Mouse (Mus musculus) lung, embryonic 14.5 days (tissue): Measurements from ENCODE around the gene Rgma. TPM values are rescaled to one million over a fixed set of nuclear protein-coding genes. Genes with fewer than 3 reads are reported as not detected.

ENCODE experiments used
- ATAC-seq: fragments of 200-750 bp; cut with Nextera tagmentation; 2 replicates; pipeline ENCODE4 v1.8.0; 2017; ENCODE audit warnings: mild to moderate bottlenecking, moderate TSS enrichment, moderate library complexity; ENCODE audit not compliant: insufficient read depth
- DNase-seq: peaks from one replicate; pipeline ENCODE4 v3.0.0-alpha.2; 2015
- H3K27ac ChIP-seq: fragments of 300-500 bp; sonication (generic); 2 replicates; pipeline ENCODE4 v1.5.1; 2014; ENCODE audit warnings: low read depth, mild to moderate bottlenecking, moderate library complexity
- H3K27me3 ChIP-seq: fragments of 300-500 bp; sonication (generic); 2 replicates; pipeline ENCODE4 v1.6.1; 2014; ENCODE audit warnings: low read length, control low read depth; ENCODE audit not compliant: insufficient read depth
- H3K36me3 ChIP-seq: fragments of 300-500 bp; sonication (generic); 2 replicates; pipeline ENCODE4 v1.6.1; 2014; ENCODE audit warnings: control low read depth; ENCODE audit not compliant: insufficient read depth
- H3K4me1 ChIP-seq: fragments of 300-500 bp; sonication (generic); 2 replicates; pipeline ENCODE4 v1.6.1; 2014; ENCODE audit warnings: antibody characterized with exemption, control low read depth; ENCODE audit not compliant: insufficient read depth
- H3K4me2 ChIP-seq: fragments of 300-500 bp; sonication (generic); 2 replicates; pipeline ENCODE4 v1.6.1; 2014; ENCODE audit warnings: mild to moderate bottlenecking
- H3K4me3 ChIP-seq: fragments of 300-500 bp; sonication (generic); 2 replicates; pipeline ENCODE4 v1.5.1; 2014; ENCODE audit warnings: low read depth, low read length
- H3K9ac ChIP-seq: fragments of 300-500 bp; sonication (generic); 2 replicates; pipeline ENCODE4 v1.6.1; 2014
- H3K9me3 ChIP-seq: fragments of 300-500 bp; sonication (generic); 2 replicates; pipeline ENCODE4 v1.6.1; 2016; ENCODE audit warnings: low read depth, low read length, control low read depth
- CTCF ChIP-seq: IDR thresholded peaks from 2 replicates; pipeline ENCODE4 v1.5.1; 2016; ENCODE audit warnings: antibody characterized with exemption, low read depth
- WGBS: fragments of 180-500 bp; shearing (Covaris S2); extraction: QIAGEN DNeasy Blood & Tissue Kit; methylation state at CpG from one replicate; pipeline ENCODE4 v1.1.7; 2014; 5-methylcytosine and 5-hydroxymethylcytosine counted together
- polyA plus RNA-seq: library from polyadenylated mRNA; unstranded; fragments of >200 nt; fragmentation: Nextera tagmentation; extraction: Ambion mirVana; gene quantifications from 2 replicates; pipeline ENCODE4 v1.2.1, GENCODE M21; 2014

Rgma gene
- polyA plus RNA-seq, 1 experiment from 2014 or later: 22.8 TPM

DNA sequence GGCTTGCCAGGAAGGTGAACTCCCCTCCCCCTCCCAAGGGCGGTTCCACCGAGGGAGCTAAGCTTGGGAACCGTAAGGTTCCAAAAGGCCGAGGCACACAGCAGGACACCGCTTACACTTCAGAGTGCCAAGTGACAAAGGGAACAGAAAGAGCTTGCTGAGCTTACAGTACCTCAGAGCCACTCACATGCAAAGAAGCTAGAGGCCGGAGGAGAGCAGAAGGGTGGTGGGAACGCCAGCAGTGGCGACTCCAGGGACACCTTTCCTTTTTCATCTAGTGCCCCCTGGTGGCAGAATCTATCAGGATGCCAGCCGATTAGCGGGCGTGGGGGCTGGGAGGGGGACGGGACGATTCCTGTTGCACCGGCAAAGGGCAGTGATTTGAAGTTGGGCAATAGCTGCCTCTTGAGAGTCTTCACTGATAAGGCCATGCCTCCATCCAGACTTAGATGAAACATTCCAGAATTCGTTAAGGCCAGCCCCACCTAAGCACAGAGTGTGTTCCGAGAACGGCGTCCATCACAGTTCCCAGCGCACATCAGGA lies 24.3 kb downstream of the Rgma start:
- Histone ChIP-seq H3K4me1 (peaks cover 24% of the 10 kb centered on the region), H3K36me3 (peaks cover 20% of the 10 kb centered on the region), H3K4me3 (peak overlapping the region; percentile 24), H3K27ac (peak overlapping the region; percentile 40; the same call in 1 of the 2 replicates), H3K27me3 (no peaks in the 10 kb centered on the region), H3K4me2 (peak overlapping the region; percentile 58), H3K9me3 (no peaks in the 10 kb centered on the region), H3K9ac (no peak overlapping the region)
- ATAC-seq (peak; percentile 75), DNase-seq (peak; percentile 94)
- TF ChIP-seq CTCF: peak; percentile 88
- WGBS: 3% methylated on average over 19 of the region's 19 CpGs

DNA sequence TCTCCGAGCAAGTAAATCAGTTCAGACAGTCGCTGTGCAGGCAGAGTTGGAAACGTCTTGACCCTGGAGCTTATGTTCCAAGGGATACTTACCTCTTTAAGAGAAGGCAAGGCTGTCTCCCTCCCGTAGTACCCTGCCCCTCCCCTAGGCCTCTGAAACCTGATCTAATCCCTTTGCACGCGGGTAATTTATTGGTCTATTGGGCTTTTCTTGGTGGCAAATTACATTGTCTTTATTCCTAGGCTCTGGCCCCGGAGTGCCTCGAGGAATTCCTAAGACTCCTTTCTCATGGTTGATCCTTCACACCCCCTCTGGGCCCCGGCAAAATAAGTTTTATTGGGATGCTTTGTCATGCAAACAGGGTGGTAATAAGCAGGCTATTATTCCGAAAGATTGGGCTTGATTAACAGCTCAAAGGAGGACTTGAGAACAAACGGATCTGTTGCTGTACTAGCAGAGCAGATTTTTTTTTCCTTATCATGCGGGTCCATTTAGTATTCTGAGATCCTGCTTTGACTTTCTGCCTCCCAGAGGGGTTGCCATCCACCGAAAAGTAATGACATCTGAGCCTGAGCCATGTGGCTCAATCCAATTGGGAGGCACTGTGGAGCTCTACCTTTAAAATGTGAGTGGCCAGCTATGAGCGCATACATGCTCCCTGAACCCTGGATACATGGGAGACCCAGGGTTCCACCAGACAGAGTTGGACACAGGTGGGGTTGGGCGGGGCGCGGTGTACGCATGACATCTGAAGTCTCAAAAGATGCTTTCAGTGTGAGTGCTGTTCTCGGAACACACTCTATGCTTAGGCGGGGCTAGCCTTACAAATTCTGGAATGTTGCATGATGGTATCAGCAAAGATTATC lies 25.0 kb downstream of the Rgma start:
- Histone ChIP-seq H3K36me3 (peaks cover 24% of the 10 kb centered on the region), H3K4me1 (peaks cover 24% of the 10 kb centered on the region), H3K9ac (no peak overlapping the region), H3K4me3 (peak overlapping the region; percentile 24), H3K27me3 (no peaks in the 10 kb centered on the region), H3K4me2 (peak overlapping the region; percentile 58), H3K9me3 (no peaks in the 10 kb centered on the region), H3K27ac (no peak overlapping the region)
- WGBS: 28% methylated on average over 20 of the region's 20 CpGs
- DNase-seq (no peak), ATAC-seq (peak; percentile 29; the same call in 1 of the 2 replicates)
- no peak for TF ChIP-seq CTCF

DNA sequence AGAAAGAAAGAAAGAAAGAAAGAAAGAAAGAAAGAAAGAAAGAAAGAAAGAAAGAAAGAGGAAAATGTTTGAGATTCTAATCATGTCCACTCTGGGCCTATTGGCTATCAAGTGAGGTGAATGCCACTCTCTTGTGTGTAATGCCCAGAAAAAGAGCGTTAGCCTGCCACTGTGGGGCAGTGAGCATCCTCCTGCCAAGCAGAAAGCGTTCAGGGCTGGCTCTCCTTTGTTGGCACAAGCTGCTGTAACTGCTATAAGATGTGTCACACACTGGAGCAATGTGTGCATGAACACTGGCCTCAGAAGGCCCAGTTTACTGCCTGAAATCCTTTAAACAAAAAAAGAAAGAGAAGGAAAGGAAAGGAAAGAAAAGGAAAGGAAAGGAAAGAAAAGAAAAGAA lies 26.8 kb downstream of the Rgma start:
- no peak for TF ChIP-seq CTCF

DNA sequence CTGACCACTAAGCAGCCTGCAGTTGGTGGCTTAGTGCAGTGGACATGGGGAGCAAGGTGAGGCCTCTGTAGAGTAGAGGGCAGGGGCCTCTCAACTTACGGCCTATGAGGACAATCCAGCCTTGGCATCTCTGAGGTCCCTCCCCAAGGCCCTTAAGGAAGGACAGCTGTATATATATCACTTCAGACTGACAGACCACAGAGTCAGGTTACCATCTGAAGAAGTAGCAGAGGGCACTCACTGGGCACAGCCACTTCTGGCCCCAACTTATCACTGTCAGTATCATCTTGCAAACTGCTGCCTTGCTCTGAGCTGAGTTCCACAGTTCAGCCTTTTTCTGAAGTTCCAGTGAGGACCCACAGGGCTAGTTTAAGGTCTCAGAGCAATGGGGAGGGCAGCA lies 27.4 kb downstream of the Rgma start:
- Histone ChIP-seq H3K27me3 (no peaks in the 10 kb centered on the region), H3K27ac (no peak overlapping the region), H3K4me3 (no peak overlapping the region), H3K4me2 (no peak overlapping the region), H3K9me3 (no peaks in the 10 kb centered on the region; the same call in 1 of the 2 replicates), H3K4me1 (peaks cover 18% of the 10 kb centered on the region), H3K9ac (no peak overlapping the region), H3K36me3 (peaks cover 39% of the 10 kb centered on the region)
- 82% methylated on average over 1 of the region's 1 CpGs for WGBS
- DNase-seq (no peak), ATAC-seq (no peak)
- TF ChIP-seq CTCF: no peak

More for the DNA sequence above, 26.8 kb downstream of the Rgma start:
- DNase-seq: no peak
- Histone ChIP-seq H3K9ac (no peak overlapping the region), H3K27me3 (no peaks in the 10 kb centered on the region), H3K4me3 (no peak overlapping the region), H3K4me1 (peaks cover 20% of the 10 kb centered on the region), H3K4me2 (no peak overlapping the region), H3K27ac (no peak overlapping the region), H3K9me3 (no peaks in the 10 kb centered on the region; the same call in 1 of the 2 replicates), H3K36me3 (peaks cover 39% of the 10 kb centered on the region)
- 39% methylated on average over 2 of the region's 2 CpGs for WGBS
- ATAC-seq: no peak

DNA sequence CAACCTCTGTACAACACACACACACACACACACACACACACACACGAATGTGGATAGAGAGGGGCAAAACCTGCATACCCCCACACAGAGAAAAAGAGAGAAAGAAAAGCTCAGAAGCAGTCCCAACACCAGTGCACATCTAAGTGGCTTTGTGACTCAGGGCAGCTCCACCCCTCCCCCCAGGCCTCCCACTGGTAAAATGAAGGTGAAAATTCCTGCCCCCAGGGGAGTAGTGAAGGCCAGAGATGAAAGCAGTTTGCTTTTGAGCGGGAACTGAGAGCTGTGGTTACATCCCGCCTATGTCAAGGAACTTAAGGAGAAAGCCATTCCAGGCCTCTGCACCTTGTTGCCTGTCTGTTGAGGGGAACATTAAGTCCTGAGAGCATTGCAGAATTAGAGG lies 28.2 kb downstream of the Rgma start:
- WGBS: 31% methylated on average over 3 of the region's 3 CpGs
- Histone ChIP-seq H3K4me3 (no peak overlapping the region), H3K9me3 (no peaks in the 10 kb centered on the region; the same call in 1 of the 2 replicates), H3K27me3 (no peaks in the 10 kb centered on the region), H3K9ac (no peak overlapping the region), H3K4me2 (no peak overlapping the region), H3K27ac (no peak overlapping the region), H3K36me3 (peaks cover 36% of the 10 kb centered on the region), H3K4me1 (peaks cover 10% of the 10 kb centered on the region)
- TF ChIP-seq CTCF: no peak
- DNase-seq (no peak), ATAC-seq (no peak)

DNA sequence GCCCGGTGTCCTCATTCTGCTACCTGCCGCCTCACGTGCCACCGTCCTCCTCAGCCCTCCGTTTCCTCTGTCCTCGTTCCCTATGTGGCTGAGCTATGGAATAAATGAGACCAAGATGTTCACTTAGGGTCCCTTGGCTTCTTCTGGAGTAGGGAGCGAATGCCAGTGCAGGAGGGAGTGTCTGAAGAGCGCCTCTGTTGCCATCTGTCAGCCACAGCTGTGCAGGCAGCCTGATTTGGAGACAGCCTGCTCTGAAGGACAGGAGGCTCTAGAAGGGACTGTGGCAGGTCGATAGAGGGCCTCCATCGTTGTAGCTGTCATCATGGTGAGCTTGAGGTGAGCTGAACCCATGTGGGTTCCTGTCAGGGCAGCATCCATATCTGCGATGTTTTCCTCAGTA lies 30.2 kb downstream of the Rgma start:
- no peak overlapping the region for H3K4me3 ChIP-seq
- no peaks in the 10 kb centered on the region; the same call in 1 of the 2 replicates for H3K9me3 ChIP-seq
- H3K27me3 ChIP-seq: no peaks in the 10 kb centered on the region
- WGBS: 96% methylated on average over 11 of the region's 11 CpGs
- no peaks in the 10 kb centered on the region for H3K4me1 ChIP-seq
- H3K9ac ChIP-seq: no peak overlapping the region
- no peak for DNase-seq
- no peak overlapping the region for H3K27ac ChIP-seq
- ATAC-seq: no peak
- TF ChIP-seq CTCF: no peak
- H3K36me3 ChIP-seq: peaks cover 51% of the 10 kb centered on the region
- H3K4me2 ChIP-seq: no peak overlapping the region

DNA sequence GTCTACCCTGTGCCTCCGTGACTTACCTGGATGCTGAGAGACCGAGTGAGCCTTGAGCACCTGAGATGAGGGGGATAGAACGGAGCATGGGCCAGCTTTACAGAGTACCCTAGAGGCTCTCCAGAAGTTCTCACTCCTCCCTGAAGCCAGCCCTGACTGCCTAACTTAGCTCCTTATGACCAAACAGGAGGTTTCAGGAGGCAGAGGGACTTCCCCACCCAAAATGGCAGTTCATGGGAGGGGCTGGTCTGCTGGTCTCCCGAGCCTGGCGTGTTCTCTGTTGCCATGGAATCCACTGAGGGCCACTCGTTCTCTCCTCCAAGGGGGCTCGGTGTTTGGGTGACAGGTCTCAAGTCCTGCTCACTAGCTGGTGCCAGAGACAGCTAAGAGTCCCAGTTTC lies 36.2 kb downstream of the Rgma start:
- WGBS: 57% methylated on average over 7 of the region's 7 CpGs
- ATAC-seq: no peak
- peaks cover 70% of the 10 kb centered on the region for H3K36me3 ChIP-seq

More for the DNA sequence above, 36.2 kb downstream of the Rgma start:
- H3K27ac ChIP-seq: no peak overlapping the region
- H3K27me3 ChIP-seq: no peaks in the 10 kb centered on the region
- H3K9me3 ChIP-seq: no peaks in the 10 kb centered on the region; the same call in 1 of the 2 replicates
- H3K4me1 ChIP-seq: no peaks in the 10 kb centered on the region
- DNase-seq: no peak
- H3K9ac ChIP-seq: no peak overlapping the region
- H3K4me2 ChIP-seq: no peak overlapping the region
- TF ChIP-seq CTCF: no peak
- no peak overlapping the region for H3K4me3 ChIP-seq
